Mouse (Mus musculus): Measurements from ENCODE around the gene Flt4. TPM values are rescaled to one million over a fixed set of nuclear protein-coding genes. Genes with fewer than 3 reads are reported as not detected.

The Flt4 gene
- polyA plus RNA-seq, 1 experiment from 2014 or later = 4.9 TPM

DNA sequence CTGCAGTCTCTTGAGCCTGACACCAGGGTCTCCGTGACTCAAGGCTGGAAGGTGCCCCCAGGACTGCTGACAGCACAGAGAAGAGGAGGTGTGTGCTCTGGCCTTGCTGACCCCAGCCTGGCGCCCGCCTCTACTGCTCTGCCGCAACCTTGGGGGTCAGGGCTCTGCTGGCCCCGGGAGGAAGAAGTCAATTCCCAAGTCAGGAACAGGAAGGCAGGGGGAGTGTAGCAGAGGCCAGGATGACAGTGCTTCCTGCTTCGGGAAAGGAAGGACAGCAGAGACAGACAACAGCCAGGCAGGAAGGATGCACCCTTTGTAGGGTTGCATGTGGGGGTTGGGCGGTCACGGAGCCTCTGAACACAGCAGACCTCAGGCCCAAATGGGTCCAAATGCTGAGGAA is 9.4 kb downstream of the Flt4 start:
- H3K4me3 ChIP-seq (replicated peaks) = no peak overlapping the region
- no peak for ATAC-seq (ENCODE audit: insufficient read depth, low FRiP score, low read depth)
- 73% methylated on average over 8 of the region's 8 CpGs for WGBS
- no peak overlapping the region for H3K9ac ChIP-seq
- no peaks in the 10 kb centered on the region for H3K36me3 ChIP-seq
- no peaks in the 10 kb centered on the region for H3K4me1 ChIP-seq
- no peak overlapping the region for H3K27ac ChIP-seq
- no peaks in the 10 kb centered on the region for H3K9me3 ChIP-seq
- H3K4me2 ChIP-seq = no peak overlapping the region
- H3K27me3 ChIP-seq (replicated peaks) = peaks cover under 1% of the 10 kb centered on the region; the same call in 1 of the 2 replicates

DNA sequence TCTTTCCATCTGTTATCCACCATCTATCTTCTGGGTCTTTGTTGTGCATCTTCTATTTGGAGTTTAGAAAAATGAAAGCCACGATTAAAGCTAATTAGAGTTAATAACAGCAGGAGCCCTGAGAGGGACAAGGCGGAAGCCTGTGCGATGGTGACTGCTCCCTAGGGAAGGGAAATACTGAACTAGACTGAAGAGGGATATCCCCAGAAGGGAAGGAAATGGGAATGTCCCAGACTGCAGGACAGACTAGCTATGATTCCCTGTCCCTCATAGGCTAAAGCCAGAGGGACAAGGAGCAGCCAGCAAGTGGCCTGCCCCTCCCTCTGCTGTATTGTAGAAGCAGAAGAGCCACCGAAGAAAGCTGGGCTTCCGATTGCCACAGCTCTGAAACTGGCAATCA is 12.9 kb downstream of the Flt4 start:
- Histone ChIP-seq H3K36me3 (no peaks in the 10 kb centered on the region), H3K4me2 (no peak overlapping the region), H3K4me1 (no peaks in the 10 kb centered on the region), H3K27me3 (replicated peaks) (no peaks in the 10 kb centered on the region), H3K9me3 (no peaks in the 10 kb centered on the region), H3K9ac (no peak overlapping the region), H3K4me3 (replicated peaks) (no peak overlapping the region), H3K27ac (no peak overlapping the region)
- no peak for ATAC-seq (ENCODE audit: insufficient read depth, low FRiP score, low read depth)
- WGBS = 79% methylated on average over 5 of the region's 5 CpGs

DNA sequence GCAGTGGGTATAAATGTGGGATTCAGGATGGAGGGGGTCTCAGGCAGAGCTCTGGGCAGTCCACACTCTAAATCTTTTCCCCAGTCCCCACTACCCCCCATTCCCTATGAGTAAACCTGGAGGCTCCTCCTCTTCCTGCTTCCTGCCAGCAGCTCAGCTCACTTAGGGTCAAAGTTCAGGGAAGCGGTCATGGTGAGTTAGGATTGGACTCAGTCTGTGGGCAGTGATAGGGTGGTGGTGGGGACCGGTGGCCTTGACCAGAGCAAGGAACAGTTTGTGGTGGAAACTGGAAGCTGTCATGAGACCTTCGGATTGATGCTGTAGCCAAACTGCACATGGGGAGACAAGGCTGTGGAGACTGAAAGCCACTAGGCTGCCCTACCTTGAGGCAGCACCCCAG is 15.1 kb downstream of the Flt4 start:
- H3K27ac ChIP-seq = no peak overlapping the region
- no peak overlapping the region for H3K4me3 ChIP-seq (replicated peaks)
- 87% methylated on average over 3 of the region's 3 CpGs for WGBS
- no peaks in the 10 kb centered on the region for H3K36me3 ChIP-seq
- H3K4me2 ChIP-seq = no peak overlapping the region
- H3K4me1 ChIP-seq = no peaks in the 10 kb centered on the region
- H3K27me3 ChIP-seq (replicated peaks) = no peaks in the 10 kb centered on the region
- H3K9me3 ChIP-seq = no peaks in the 10 kb centered on the region
- no peak overlapping the region for H3K9ac ChIP-seq
- peak; percentile 23; the same call in 1 of the 2 replicates for ATAC-seq (ENCODE audit: insufficient read depth, low FRiP score, low read depth)

DNA sequence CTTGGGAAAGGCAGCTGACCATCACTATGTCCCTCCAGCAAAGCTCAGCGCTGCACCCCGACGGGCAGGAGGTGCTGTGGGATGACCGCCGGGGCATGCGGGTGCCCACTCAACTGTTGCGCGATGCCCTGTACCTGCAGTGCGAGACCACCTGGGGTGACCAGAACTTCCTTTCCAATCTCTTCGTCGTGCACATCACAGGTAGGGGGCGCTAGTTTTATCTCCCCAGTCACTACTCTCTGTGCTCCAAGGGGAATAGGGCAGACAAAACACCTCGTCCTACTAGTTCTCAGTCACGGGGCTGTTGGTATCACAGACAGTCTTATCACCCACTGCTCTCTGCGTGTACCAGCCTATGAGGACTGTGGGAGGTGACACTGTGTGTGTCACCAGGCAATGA is 16.8 kb downstream of the Flt4 start:
- Histone ChIP-seq H3K9ac (no peak overlapping the region), H3K27ac (no peak overlapping the region), H3K4me2 (no peak overlapping the region), H3K4me3 (replicated peaks) (no peak overlapping the region), H3K4me1 (no peaks in the 10 kb centered on the region), H3K27me3 (replicated peaks) (no peaks in the 10 kb centered on the region), H3K36me3 (no peaks in the 10 kb centered on the region), H3K9me3 (no peaks in the 10 kb centered on the region)
- 66% methylated on average over 15 of the region's 15 CpGs for WGBS
- ATAC-seq (ENCODE audit: insufficient read depth, low FRiP score, low read depth) = no peak

DNA sequence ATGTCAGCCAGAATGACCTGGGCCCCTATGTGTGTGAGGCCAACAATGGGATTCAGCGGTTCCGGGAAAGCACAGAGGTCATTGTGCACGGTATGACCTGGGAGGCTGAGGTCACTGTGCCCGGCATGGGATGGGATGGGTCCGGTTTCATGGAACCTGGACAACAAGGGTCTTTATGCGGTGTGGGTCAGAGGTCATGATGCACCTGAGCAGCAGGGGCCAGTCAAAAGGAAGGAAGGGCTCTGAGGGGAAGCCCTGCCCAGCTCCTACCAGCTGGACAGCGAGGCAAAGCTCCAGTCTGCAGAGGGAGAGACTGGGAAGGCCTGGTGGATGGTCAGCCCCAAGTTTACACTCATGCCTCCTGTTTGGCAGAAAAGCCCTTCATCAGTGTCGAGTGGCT is 17.7 kb downstream of the Flt4 start:
- no peaks in the 10 kb centered on the region for H3K9me3 ChIP-seq
- H3K9ac ChIP-seq = no peak overlapping the region
- H3K4me1 ChIP-seq = no peaks in the 10 kb centered on the region
- no peaks in the 10 kb centered on the region for H3K27me3 ChIP-seq (replicated peaks)
- H3K36me3 ChIP-seq = no peaks in the 10 kb centered on the region
- H3K27ac ChIP-seq = no peak overlapping the region
- 71% methylated on average over 8 of the region's 8 CpGs for WGBS
- no peak for ATAC-seq (ENCODE audit: insufficient read depth, low FRiP score, low read depth)
- H3K4me3 ChIP-seq (replicated peaks) = no peak overlapping the region
- H3K4me2 ChIP-seq = no peak overlapping the region

DNA sequence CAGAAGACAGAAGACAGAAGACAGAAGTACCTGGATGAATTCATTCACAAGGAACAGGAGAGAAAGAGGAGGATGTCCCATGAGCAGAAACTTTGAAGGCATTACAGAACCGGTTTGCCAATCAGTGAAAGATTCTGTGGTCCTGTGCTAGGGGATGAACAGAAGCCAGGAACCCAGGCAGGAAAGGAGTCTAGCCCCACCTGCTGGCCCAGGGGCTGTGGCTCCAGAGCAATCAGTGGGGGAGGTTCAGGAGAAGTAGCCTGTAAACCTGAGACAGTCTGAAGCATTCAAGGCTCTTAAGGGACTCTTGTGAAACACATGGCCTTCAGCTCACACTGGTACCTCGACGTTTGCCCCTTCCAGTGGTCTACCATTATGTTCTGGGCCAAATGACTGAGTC is 22.1 kb downstream of the Flt4 start:
- H3K36me3 ChIP-seq = no peaks in the 10 kb centered on the region
- H3K9ac ChIP-seq = no peak overlapping the region
- no peak overlapping the region for H3K4me3 ChIP-seq (replicated peaks)
- no peak for ATAC-seq (ENCODE audit: insufficient read depth, low FRiP score, low read depth)
- H3K4me1 ChIP-seq = peaks cover 6% of the 10 kb centered on the region; the same call in 1 of the 2 replicates
- H3K27me3 ChIP-seq (replicated peaks) = peaks cover 29% of the 10 kb centered on the region
- no peak overlapping the region for H3K27ac ChIP-seq
- H3K4me2 ChIP-seq = no peak overlapping the region
- 26% methylated on average over 3 of the region's 3 CpGs for WGBS
- H3K9me3 ChIP-seq = no peaks in the 10 kb centered on the region

DNA sequence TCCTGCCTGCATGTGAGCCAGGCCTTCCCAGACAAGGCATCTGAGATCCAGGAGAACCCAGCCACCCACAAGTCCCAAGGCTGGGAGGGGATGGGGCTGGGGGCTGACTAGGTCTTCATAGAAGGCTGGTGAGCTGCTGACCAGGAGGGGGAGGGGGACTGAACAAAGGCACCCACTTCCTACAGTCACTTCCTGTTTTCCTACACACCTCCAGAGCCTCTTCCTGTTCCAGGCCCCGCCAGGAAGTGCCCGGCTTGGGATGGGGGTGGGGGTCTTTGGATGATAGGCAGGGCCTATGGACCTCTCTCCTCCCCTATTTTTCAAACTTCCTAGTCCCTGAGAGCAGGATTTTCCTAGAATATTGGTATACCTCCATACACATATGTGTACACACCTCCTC is 23.2 kb downstream of the Flt4 start:
- peaks cover 39% of the 10 kb centered on the region for H3K27me3 ChIP-seq (replicated peaks)
- H3K27ac ChIP-seq = no peak overlapping the region
- H3K9ac ChIP-seq = no peak overlapping the region
- H3K4me2 ChIP-seq = no peak overlapping the region
- no peaks in the 10 kb centered on the region for H3K36me3 ChIP-seq
- no peaks in the 10 kb centered on the region for H3K9me3 ChIP-seq
- no peak for ATAC-seq (ENCODE audit: insufficient read depth, low FRiP score, low read depth)
- peaks cover 6% of the 10 kb centered on the region; the same call in 1 of the 2 replicates for H3K4me1 ChIP-seq
- H3K4me3 ChIP-seq (replicated peaks) = no peak overlapping the region
- 63% methylated on average over 2 of the region's 2 CpGs for WGBS

DNA sequence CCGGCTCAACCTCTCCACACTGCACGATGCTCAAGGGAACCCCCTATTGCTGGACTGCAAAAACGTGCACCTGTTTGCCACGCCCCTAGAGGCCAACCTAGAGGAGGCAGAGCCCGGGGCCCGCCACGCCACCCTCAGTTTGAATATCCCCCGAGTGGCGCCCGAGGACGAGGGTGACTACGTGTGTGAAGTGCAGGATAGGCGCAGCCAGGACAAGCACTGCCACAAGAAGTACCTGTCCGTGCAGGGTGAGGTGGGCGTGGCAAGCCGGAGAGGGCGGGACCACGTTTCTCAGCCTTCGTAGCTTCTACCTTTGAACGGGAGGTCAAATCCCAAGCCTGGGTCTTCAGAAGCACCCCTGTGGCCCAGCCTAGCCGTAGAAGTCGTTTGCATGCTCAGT is 25.0 kb downstream of the Flt4 start:
- Histone ChIP-seq H3K36me3 (no peaks in the 10 kb centered on the region), H3K4me3 (replicated peaks) (peak overlapping the region; percentile 18), H3K4me1 (peaks cover 6% of the 10 kb centered on the region; the same call in 1 of the 2 replicates), H3K9ac (no peak overlapping the region), H3K4me2 (peak overlapping the region; percentile 57), H3K27me3 (replicated peaks) (peaks cover 39% of the 10 kb centered on the region), H3K9me3 (no peaks in the 10 kb centered on the region), H3K27ac (no peak overlapping the region)
- peak; percentile 58 for ATAC-seq (ENCODE audit: insufficient read depth, low FRiP score, low read depth)
- WGBS = 13% methylated on average over 22 of the region's 22 CpGs

DNA sequence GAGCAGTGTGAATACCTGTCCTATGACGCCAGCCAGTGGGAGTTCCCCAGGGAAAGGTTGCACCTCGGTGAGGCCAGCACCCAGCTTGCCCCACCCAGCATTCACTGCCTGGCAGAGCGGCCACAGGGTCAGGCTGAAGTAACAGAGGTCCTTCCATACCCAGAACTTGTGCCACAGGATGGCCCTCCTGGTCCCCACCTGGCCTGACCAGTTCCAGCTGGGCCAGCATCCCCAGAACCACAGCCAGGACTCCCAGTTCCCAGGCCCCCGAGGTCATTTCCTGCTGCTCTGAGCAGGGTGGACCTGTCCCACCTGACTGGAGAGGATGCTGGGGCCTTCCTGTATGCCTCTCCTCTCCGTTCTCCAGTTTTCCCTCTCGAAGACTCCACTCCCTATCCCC is 26.6 kb downstream of the Flt4 start:
- peaks cover 39% of the 10 kb centered on the region for H3K27me3 ChIP-seq (replicated peaks)
- no peak overlapping the region for H3K4me3 ChIP-seq (replicated peaks)
- no peaks in the 10 kb centered on the region for H3K36me3 ChIP-seq
- H3K27ac ChIP-seq = no peak overlapping the region
- peaks cover 6% of the 10 kb centered on the region; the same call in 1 of the 2 replicates for H3K4me1 ChIP-seq
- 59% methylated on average over 6 of the region's 6 CpGs for WGBS
- no peaks in the 10 kb centered on the region for H3K9me3 ChIP-seq
- H3K4me2 ChIP-seq = no peak overlapping the region
- H3K9ac ChIP-seq = no peak overlapping the region
- no peak for ATAC-seq (ENCODE audit: insufficient read depth, low FRiP score, low read depth)

DNA sequence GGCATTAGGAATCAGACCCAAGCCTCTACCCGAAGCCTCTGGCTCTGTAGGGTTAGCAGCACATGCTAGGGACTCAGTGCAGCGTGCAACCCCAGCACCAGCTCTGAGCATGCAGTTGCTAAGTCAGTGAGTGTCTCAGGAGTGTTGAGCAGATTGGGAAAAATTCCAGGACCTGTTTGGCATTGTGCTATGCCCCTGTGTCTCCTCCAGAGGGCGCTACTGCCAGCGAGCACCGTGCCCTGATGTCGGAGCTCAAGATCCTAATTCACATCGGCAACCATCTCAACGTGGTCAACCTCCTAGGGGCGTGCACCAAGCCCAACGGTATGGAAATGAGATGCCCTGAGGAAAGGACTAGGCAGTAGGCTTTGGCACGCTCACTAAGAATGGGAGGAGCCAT is 27.4 kb downstream of the Flt4 start:
- Histone ChIP-seq H3K27ac (no peak overlapping the region), H3K4me3 (replicated peaks) (no peak overlapping the region), H3K27me3 (replicated peaks) (peaks cover 39% of the 10 kb centered on the region), H3K9ac (no peak overlapping the region), H3K4me2 (no peak overlapping the region), H3K36me3 (no peaks in the 10 kb centered on the region), H3K4me1 (peaks cover 6% of the 10 kb centered on the region; the same call in 1 of the 2 replicates), H3K9me3 (no peaks in the 10 kb centered on the region)
- WGBS = 8% methylated on average over 11 of the region's 11 CpGs
- ATAC-seq (ENCODE audit: insufficient read depth, low FRiP score, low read depth) = no peak

DNA sequence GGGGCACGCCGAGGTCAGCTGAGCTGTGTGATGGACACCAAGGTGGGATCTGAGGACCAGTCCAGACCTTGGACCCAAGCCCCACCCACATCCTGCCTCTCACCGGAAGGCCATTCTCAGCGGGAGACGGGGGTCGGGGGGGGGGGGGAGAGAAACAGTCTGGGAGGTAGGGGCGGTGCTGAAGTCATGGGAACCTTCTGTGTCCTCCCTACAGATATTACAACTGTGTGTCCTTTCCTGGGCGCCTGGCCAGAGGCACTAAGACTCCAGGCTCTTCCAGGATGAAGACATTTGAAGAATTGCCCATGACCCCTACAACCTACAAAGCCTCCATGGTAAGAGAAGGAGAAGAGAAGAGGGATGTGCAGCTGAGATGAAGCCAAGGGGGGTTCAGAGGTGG is 36.6 kb downstream of the Flt4 start:
- 0 out of 2 replicates have a peak, but pooled peaks cover 2% of the 10 kb centered on the region for H3K4me1 ChIP-seq
- ATAC-seq (ENCODE audit: insufficient read depth, low FRiP score, low read depth) = no peak
- H3K4me3 ChIP-seq (replicated peaks) = no peak overlapping the region
- no peak overlapping the region for H3K9ac ChIP-seq
- WGBS = 47% methylated on average over 8 of the region's 8 CpGs
- no peaks in the 10 kb centered on the region for H3K27me3 ChIP-seq (replicated peaks)
- H3K4me2 ChIP-seq = no peak overlapping the region
- no peak overlapping the region for H3K27ac ChIP-seq
- no peaks in the 10 kb centered on the region for H3K36me3 ChIP-seq
- no peaks in the 10 kb centered on the region for H3K9me3 ChIP-seq

DNA sequence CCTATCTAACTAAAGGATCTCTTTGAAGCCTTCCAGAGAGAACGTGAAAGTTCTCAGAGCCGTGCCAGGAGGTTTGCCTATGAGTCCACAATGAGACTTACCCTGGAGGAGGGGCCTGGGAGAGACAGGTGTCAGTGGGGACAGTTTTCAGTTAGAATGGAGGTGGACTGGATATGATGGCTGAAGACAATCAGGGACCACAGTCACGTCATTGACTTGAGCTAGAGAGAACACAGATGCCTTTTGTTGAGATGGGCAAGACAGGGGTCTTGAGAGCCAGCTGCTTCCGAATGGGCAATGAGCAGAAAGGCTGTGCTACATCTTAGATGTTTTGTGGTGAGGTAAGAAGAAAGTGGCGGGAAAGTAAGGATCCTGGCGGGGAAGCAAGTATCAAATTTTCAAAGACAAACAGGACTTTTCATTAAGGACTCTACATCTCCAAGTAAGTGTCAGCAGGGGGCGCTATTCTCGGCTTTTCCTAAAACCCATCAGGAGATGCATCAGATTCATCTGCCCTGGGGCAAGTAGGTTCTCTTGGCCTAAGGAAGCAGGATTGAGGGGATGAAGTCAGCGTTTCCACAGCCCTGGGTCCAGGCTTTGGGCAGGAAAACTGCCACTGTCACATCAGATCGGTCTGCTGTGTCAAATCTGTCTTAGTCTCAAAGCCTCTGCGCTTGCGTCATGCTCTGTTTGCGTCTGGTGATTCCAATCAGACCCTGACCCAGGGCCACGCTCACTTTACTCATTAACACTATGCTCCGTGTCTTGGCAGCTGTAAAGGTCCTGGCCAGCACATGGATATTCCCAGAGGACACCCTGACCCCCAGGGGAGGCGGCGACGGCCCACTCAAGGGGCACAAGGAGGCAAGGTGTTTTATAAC is 41.3 kb downstream of the Flt4 start:
- H3K9me3 ChIP-seq = no peaks in the 10 kb centered on the region
- H3K36me3 ChIP-seq = no peaks in the 10 kb centered on the region
- no peak overlapping the region for H3K4me3 ChIP-seq (replicated peaks)
- H3K27me3 ChIP-seq (replicated peaks) = no peaks in the 10 kb centered on the region
- H3K4me2 ChIP-seq = no peak overlapping the region
- no peak for ATAC-seq (ENCODE audit: insufficient read depth, low FRiP score, low read depth)
- no peak overlapping the region for H3K9ac ChIP-seq
- H3K4me1 ChIP-seq = 0 out of 2 replicates have a peak, but pooled peaks cover 12% of the 10 kb centered on the region
- 51% methylated on average over 18 of the region's 18 CpGs for WGBS
- no peak overlapping the region for H3K27ac ChIP-seq
